ENCODE assay signal across 24 mouse cellular contexts in the genomic region with DNA sequence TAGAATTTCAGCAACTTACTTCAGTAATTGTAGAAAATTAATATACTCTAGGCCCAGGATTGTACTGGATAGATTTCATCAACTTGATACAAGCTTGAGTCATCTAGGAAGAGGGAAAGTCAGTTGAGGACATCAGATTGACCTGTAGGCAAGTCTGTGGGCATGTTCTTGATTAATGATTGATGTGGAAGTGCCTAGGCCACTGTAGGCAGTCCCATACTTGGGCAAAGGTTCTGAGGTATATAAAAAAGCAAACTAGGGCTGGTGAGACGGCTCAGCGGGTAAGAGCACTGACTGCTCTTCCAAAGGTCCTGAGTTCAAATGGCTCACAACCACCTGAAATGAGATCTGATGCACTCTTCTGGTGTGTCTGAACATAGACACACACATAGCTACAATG. TPM values are rescaled to one million over a fixed set of nuclear protein-coding genes. Genes with fewer than 3 reads are reported as not detected.
DNase-seq lines count a peak whose midpoint lies in the region; ATAC-seq and TF ChIP-seq lines count a peak whose summit lies in the region.
"Had no signal": no experiment of that assay in that cellular context is flagged by ENCODE, and none has a peak within 500 bp of the region (broad histone marks: within the 10 kb centered on the region; RNA-seq: fewer than 3 reads in every experiment).

No protein-coding gene starts in this region.

- H3K9me3 ChIP-seq in kidney, embryonic 14.5 days (ENCODE audit: control insufficient read depth, low read length) = no peaks in the 10 kb centered on the region
- H3K9me3 ChIP-seq in kidney, embryonic 16.5 days (ENCODE audit: low read length) = no peaks in the 10 kb centered on the region
- no peaks in the 10 kb centered on the region for H3K9me3 ChIP-seq in liver, postnatal 0 days (ENCODE audit: low read length)
- H3K9me3 ChIP-seq: embryonic facial prominence, embryonic 15.5 days; heart, embryonic 13.5 days; limb, embryonic 10.5 days; liver, embryonic 13.5 days; midbrain, embryonic 15.5 days; neural tube, embryonic 12.5 days had no signal

- 84% methylated on average over 2 of the region's 2 CpGs for WGBS in kidney, embryonic 14.5 days
- 84% methylated on average over 2 of the region's 2 CpGs for WGBS in kidney, embryonic 16.5 days
- WGBS in liver, postnatal 0 days (ENCODE audit: insufficient replicate concordance) = 66% methylated on average over 2 of the region's 2 CpGs

- no peak overlapping the region for H3K9ac ChIP-seq in kidney, embryonic 14.5 days (ENCODE audit: low read depth, low read length)
- H3K9ac ChIP-seq in kidney, embryonic 16.5 days (replicated peaks; ENCODE audit: low read length) = no peak overlapping the region
- no peak overlapping the region for H3K9ac ChIP-seq in liver, postnatal 0 days (replicated peaks)
- H3K9ac ChIP-seq: embryonic facial prominence, embryonic 15.5 days; heart, embryonic 13.5 days; liver, embryonic 13.5 days; midbrain, embryonic 15.5 days; neural tube, embryonic 12.5 days had no signal

- TF ChIP-seq EP300 in liver, postnatal 0 days (IDR thresholded peaks at IDR 0.05; ENCODE audit: low read depth) = peak; percentile 16; the same call in 1 of the 2 replicates

- peak; percentile 82 for DNase-seq in kidney, adult 11 months
- peak; percentile 8 for DNase-seq in 416B (ENCODE audit: low read depth)
- DNase-seq in liver, postnatal 0 days = no peak
- DNase-seq in testis, postnatal 14 days (ENCODE audit: low spot score) = no peak
- no peak for DNase-seq in spleen, adult 18-20 months
- DNase-seq: cerebellum, adult 11 months; cerebellum, adult 9-11 months; gastrocnemius, postnatal 14 days; heart, adult 11 months; heart, postnatal 14 days; liver, embryonic 13.5 days; lung, postnatal 4 days; right cerebral cortex, postnatal 14 days; thymus, postnatal 25 days had no signal

- H3K36me3 ChIP-seq in kidney, embryonic 14.5 days (ENCODE audit: control insufficient read depth, insufficient read depth, low read length) = no peaks in the 10 kb centered on the region
- no peaks in the 10 kb centered on the region for H3K36me3 ChIP-seq in kidney, embryonic 16.5 days (ENCODE audit: insufficient read depth, low read length)
- H3K36me3 ChIP-seq in liver, postnatal 0 days (replicated peaks; ENCODE audit: insufficient read depth, low read length) = no peaks in the 10 kb centered on the region
- H3K36me3 ChIP-seq: embryonic facial prominence, embryonic 15.5 days; heart, embryonic 13.5 days; limb, embryonic 10.5 days; liver, embryonic 13.5 days; midbrain, embryonic 15.5 days; neural tube, embryonic 12.5 days had no signal

- ATAC-seq in kidney, embryonic 14.5 days (ENCODE audit: low FRiP score, low TSS enrichment) = no peak
- 0 out of 2 replicates have a peak, but pooled peaks have one; percentile 65 for ATAC-seq in kidney, embryonic 16.5 days (ENCODE audit: low FRiP score, low TSS enrichment)
- ATAC-seq in liver, postnatal 0 days = peak; percentile 98
- ATAC-seq: CD4-positive, CD25-positive, alpha-beta regulatory T cell, adult 4 months; forebrain, embryonic 14.5 days; hindbrain, postnatal 0 days; midbrain, embryonic 15.5 days had no signal

- H3K4me3 ChIP-seq in kidney, embryonic 14.5 days (ENCODE audit: low read length) = no peak overlapping the region
- no peak overlapping the region for H3K4me3 ChIP-seq in kidney, embryonic 16.5 days (ENCODE audit: low read length)
- no peak overlapping the region for H3K4me3 ChIP-seq in liver, postnatal 0 days (ENCODE audit: low read depth, low read length)
- H3K4me3 ChIP-seq: embryonic facial prominence, embryonic 15.5 days; heart, embryonic 13.5 days; limb, embryonic 10.5 days; liver, embryonic 13.5 days; midbrain, embryonic 15.5 days; neural tube, embryonic 12.5 days had no signal

- H3K27me3 ChIP-seq in kidney, embryonic 14.5 days (ENCODE audit: control insufficient read depth, insufficient read depth, low read length) = no peaks in the 10 kb centered on the region
- no peaks in the 10 kb centered on the region for H3K27me3 ChIP-seq in kidney, embryonic 16.5 days (ENCODE audit: insufficient read depth, low read length)
- H3K27me3 ChIP-seq in liver, postnatal 0 days (ENCODE audit: insufficient read depth, low read length) = no peaks in the 10 kb centered on the region
- H3K27me3 ChIP-seq: embryonic facial prominence, embryonic 15.5 days; heart, embryonic 13.5 days; liver, embryonic 13.5 days; midbrain, embryonic 15.5 days; neural tube, embryonic 12.5 days had no signal

- no peak overlapping the region for H3K4me2 ChIP-seq in kidney, embryonic 14.5 days (replicated peaks; ENCODE audit: low read depth, low read length)
- H3K4me2 ChIP-seq in kidney, embryonic 16.5 days (replicated peaks; ENCODE audit: low read depth, low read length) = no peak overlapping the region
- H3K4me2 ChIP-seq in liver, postnatal 0 days (ENCODE audit: low read depth, low read length) = no peak overlapping the region
- H3K4me2 ChIP-seq: embryonic facial prominence, embryonic 15.5 days; heart, embryonic 13.5 days; liver, embryonic 13.5 days; midbrain, embryonic 15.5 days; neural tube, embryonic 12.5 days had no signal

- no peak overlapping the region for H3K27ac ChIP-seq in kidney, embryonic 14.5 days (ENCODE audit: low read depth, low read length)
- no peak overlapping the region for H3K27ac ChIP-seq in kidney, embryonic 16.5 days (ENCODE audit: low read length)
- no peak overlapping the region for H3K27ac ChIP-seq in liver, postnatal 0 days (ENCODE audit: low read depth)
- H3K27ac ChIP-seq: embryonic facial prominence, embryonic 15.5 days; heart, embryonic 13.5 days; hindbrain, postnatal 0 days; limb, embryonic 10.5 days; liver, embryonic 13.5 days; midbrain, embryonic 15.5 days; neural tube, embryonic 12.5 days had no signal

- H3K4me1 ChIP-seq in kidney, embryonic 14.5 days (ENCODE audit: control insufficient read depth, insufficient read depth, low read length) = no peaks in the 10 kb centered on the region
- H3K4me1 ChIP-seq in kidney, embryonic 16.5 days (ENCODE audit: insufficient read depth, low read length) = no peaks in the 10 kb centered on the region
- 0 out of 2 replicates have a peak, but pooled peaks cover 3% of the 10 kb centered on the region for H3K4me1 ChIP-seq in liver, postnatal 0 days (ENCODE audit: insufficient read depth)
- H3K4me1 ChIP-seq: embryonic facial prominence, embryonic 15.5 days; heart, embryonic 13.5 days; limb, embryonic 10.5 days; midbrain, embryonic 15.5 days; neural tube, embryonic 12.5 days had no signal

- TF ChIP-seq CTCF in liver, postnatal 0 days (IDR thresholded peaks at IDR 0.05; ENCODE audit: low read depth) = no peak

RNA-seq across cellular contexts. Expression of gene Dnaja2, which starts 12.7 kb away (rescaled TPM):
- polyA plus RNA-seq in kidney, embryonic 14.5 days (2014; fragmentation: Nextera tagmentation; extraction: Ambion mirVana) = 139 and 173 TPM in 2 replicates
- 172 and 181 TPM in 2 replicates for polyA plus RNA-seq in kidney, embryonic 16.5 days (2015; fragmentation: Nextera tagmentation; extraction: Ambion mirVana)
- 82.9 and 89.2 TPM in 2 replicates for polyA plus RNA-seq in liver, postnatal 0 days (2015; fragmentation: Nextera tagmentation; extraction: Ambion mirVana)

Comparison
In these comparisons a context has a peak if more than half of its experiments do, and no peak if none do; other contexts are left out.
1. DNase-seq: peak in kidney, adult 11 months (single experiment) and 416B (single experiment); none in liver, postnatal 0 days (single experiment), testis, postnatal 14 days (single experiment) and spleen, adult 18-20 months (0 of 2).